Mouse (Mus musculus) stomach, embryonic 14.5 days (tissue): Measurements from ENCODE around the gene Vps45. TPM values are rescaled to one million over a fixed set of nuclear protein-coding genes. Genes with fewer than 3 reads are reported as not detected.
A peak's percentile ranks its signal among the peaks of the same experiment; 100 is the strongest.

Experiments
- ATAC-seq: fragments of 200-750 bp; cut with Nextera tagmentation; 2 replicates; pipeline ENCODE4 v1.8.0; 2017; ENCODE audit warnings: low read depth, moderate TSS enrichment; ENCODE audit not compliant: insufficient number of reproducible peaks, insufficient read depth, low FRiP score
- H3K27ac ChIP-seq: fragments of 300-500 bp; sonication (generic); 2 replicates; pipeline ENCODE4 v1.5.1; 2014; ENCODE audit warnings: mild to moderate bottlenecking, low read length, moderate library complexity, mixed read lengths
- H3K27me3 ChIP-seq: fragments of 300-500 bp; sonication (generic); 2 replicates; pipeline ENCODE4 v1.6.1; 2014; ENCODE audit warnings: low read length, control low read depth, mixed read lengths; ENCODE audit not compliant: control insufficient read depth, insufficient read depth
- H3K36me3 ChIP-seq: fragments of 300-500 bp; sonication (generic); 2 replicates; pipeline ENCODE4 v1.6.1; 2014; ENCODE audit warnings: mild to moderate bottlenecking, control low read depth, low read length, moderate library complexity, mixed read lengths; ENCODE audit not compliant: control insufficient read depth, insufficient read depth
- H3K4me1 ChIP-seq: fragments of 300-500 bp; sonication (generic); 2 replicates; pipeline ENCODE4 v1.6.1; 2014; ENCODE audit warnings: low read length, control low read depth, mixed read lengths; ENCODE audit not compliant: control insufficient read depth, insufficient read depth
- H3K4me2 ChIP-seq: fragments of 300-500 bp; sonication (generic); replicated peaks from 2 replicates; pipeline ENCODE4 v1.6.1; 2014; ENCODE audit warnings: low read depth, low read length, control low read depth
- H3K4me3 ChIP-seq: fragments of 300-500 bp; sonication (generic); 2 replicates; pipeline ENCODE4 v1.5.1; 2014; ENCODE audit warnings: low read depth, low read length, control low read depth
- H3K9ac ChIP-seq: fragments of 300-500 bp; sonication (generic); replicated peaks from 2 replicates; pipeline ENCODE4 v1.6.1; 2014; ENCODE audit warnings: low read depth, mild to moderate bottlenecking, control low read depth, low read length, moderate library complexity, mixed read lengths
- H3K9me3 ChIP-seq: fragments of 300-500 bp; sonication (generic); 2 replicates; pipeline ENCODE4 v1.6.1; 2016; ENCODE audit warnings: low read depth, low read length, control low read depth; ENCODE audit not compliant: control insufficient read depth
- WGBS: fragments of 180-500 bp; shearing (Covaris S2); extraction: QIAGEN DNeasy Blood & Tissue Kit; methylation state at CpG from one replicate; pipeline ENCODE4 v1.1.7; 2014; 5-methylcytosine and 5-hydroxymethylcytosine counted together
- polyA plus RNA-seq: library from polyadenylated mRNA; unstranded; fragments of >200 nt; fragmentation: Nextera tagmentation; extraction: Ambion mirVana; gene quantifications from 2 replicates; pipeline ENCODE4 v1.2.1, GENCODE M21; 2014

Gene Vps45
- polyA plus RNA-seq, 1 experiment from 2014 or later: 22.5 TPM

DNA sequence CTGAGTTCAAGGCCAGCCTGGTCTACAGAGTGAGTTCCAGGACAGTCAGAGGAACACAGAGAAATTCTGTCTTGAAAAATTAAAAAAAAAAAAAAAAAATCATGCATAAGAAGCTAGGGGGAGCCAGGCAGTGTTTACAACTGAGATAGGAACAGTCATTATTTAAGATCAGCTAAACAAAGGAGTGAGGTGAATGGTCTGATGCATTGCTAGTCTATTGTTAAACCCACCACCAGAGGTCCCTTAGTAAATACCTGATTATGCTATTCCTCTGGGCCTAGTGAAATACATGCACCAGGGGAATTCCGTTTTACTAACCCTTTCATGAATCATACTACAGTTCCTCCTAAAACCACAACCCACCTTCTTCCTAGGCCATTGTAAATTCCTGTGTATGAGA, 11.3 kb upstream of the Vps45 start:
- no peak overlapping the region for H3K4me3 ChIP-seq
- H3K27me3 ChIP-seq: no peaks in the 10 kb centered on the region
- H3K27ac ChIP-seq: no peak overlapping the region
- no peak overlapping the region for H3K4me2 ChIP-seq
- H3K36me3 ChIP-seq: no peaks in the 10 kb centered on the region
- H3K4me1 ChIP-seq: no peaks in the 10 kb centered on the region
- no peaks in the 10 kb centered on the region for H3K9me3 ChIP-seq
- H3K9ac ChIP-seq: no peak overlapping the region
- ATAC-seq: no peak
- WGBS: 46% methylated on average over 1 of the region's 1 CpGs

DNA sequence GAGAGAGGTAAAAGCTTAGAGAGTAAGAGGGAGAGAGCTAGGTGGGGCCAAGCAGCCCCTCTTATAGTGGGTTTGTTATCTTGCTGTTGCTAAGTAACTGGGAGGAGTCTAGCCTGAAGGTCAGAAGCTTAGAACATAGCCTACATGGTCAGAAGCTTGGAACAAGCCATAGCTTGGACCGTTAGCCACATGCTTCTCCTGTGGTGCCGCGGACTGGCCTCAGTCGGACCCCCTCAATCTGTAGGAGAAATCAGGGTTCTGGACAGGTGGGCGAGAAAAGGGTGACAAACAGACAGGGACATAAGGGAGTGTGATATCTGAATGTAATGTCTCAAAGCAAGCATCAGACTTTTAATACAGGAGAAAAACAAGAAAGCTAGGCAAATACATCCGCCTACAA, 10.8 kb upstream of the Vps45 start:
- 92% methylated on average over 6 of the region's 6 CpGs for WGBS
- H3K4me2 ChIP-seq: no peak overlapping the region
- no peak overlapping the region for H3K4me3 ChIP-seq
- no peak overlapping the region for H3K27ac ChIP-seq
- no peak overlapping the region for H3K9ac ChIP-seq
- H3K36me3 ChIP-seq: no peaks in the 10 kb centered on the region
- H3K27me3 ChIP-seq: no peaks in the 10 kb centered on the region
- no peaks in the 10 kb centered on the region for H3K9me3 ChIP-seq
- no peak for ATAC-seq
- H3K4me1 ChIP-seq: no peaks in the 10 kb centered on the region

DNA sequence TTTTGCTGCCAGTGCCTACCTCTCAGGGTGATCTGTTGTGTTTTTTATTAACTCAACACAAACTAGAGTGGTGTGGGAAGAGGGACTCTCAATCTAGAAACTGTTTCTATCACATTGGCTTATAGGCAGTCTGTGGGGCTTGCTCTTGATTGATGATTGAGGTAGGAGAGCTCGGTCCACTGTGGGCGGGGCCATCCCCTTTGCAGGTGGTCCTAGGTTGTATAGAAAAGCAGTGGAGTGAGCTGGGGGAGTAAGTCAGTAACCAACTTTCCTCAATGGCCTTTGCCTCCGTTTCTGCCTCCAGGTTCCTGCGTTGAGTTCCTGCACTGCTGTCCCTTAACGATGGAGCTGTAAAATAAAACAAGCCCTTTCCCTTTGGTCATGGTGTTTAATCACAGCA, 8.5 kb upstream of the Vps45 start:
- Histone ChIP-seq H3K27me3 (no peaks in the 10 kb centered on the region), H3K4me3 (no peak overlapping the region), H3K4me2 (no peak overlapping the region), H3K4me1 (no peaks in the 10 kb centered on the region), H3K36me3 (no peaks in the 10 kb centered on the region), H3K27ac (no peak overlapping the region), H3K9me3 (no peaks in the 10 kb centered on the region), H3K9ac (no peak overlapping the region)
- 86% methylated on average over 5 of the region's 5 CpGs for WGBS
- no peak for ATAC-seq

DNA sequence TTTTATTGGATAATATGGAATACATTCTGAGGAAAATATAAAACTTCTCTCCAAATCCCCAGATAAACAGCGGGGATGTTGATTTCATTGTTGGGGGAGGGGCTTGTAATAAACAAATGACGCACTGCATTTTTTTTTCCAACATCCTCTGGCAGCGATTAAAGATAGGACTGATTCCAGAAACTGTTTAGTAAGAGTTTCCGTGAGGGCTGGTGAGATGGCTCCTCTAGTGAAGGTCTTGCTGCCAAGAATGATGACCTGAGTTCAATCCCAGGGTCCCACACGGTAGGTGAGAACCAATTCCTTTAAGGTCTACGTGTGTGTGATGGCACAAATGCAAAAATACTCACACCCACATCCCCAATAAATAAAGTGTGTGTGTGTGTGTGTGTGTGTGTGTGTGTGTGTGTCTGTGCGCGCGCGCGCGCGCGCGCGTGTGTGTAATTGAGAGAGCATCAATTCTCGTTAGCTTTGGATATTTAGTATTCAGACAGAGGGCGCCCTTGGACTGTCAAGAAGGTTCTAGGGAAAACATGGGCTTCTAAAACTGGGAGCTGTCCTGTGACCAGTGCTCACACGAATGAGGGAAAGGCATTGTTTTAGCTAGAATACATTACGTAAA, 7.6 kb upstream of the Vps45 start:
- H3K36me3 ChIP-seq: no peaks in the 10 kb centered on the region
- WGBS: 36% methylated on average over 20 of the region's 20 CpGs
- H3K9ac ChIP-seq: no peak overlapping the region
- no peaks in the 10 kb centered on the region for H3K9me3 ChIP-seq
- H3K27me3 ChIP-seq: no peaks in the 10 kb centered on the region
- no peaks in the 10 kb centered on the region for H3K4me1 ChIP-seq
- H3K4me3 ChIP-seq: peak overlapping the region; percentile 5; the same call in 1 of the 2 replicates
- no peak overlapping the region for H3K27ac ChIP-seq
- ATAC-seq: no peak
- peak overlapping the region; percentile 21; the same call in 1 of the 2 replicates for H3K4me2 ChIP-seq

DNA sequence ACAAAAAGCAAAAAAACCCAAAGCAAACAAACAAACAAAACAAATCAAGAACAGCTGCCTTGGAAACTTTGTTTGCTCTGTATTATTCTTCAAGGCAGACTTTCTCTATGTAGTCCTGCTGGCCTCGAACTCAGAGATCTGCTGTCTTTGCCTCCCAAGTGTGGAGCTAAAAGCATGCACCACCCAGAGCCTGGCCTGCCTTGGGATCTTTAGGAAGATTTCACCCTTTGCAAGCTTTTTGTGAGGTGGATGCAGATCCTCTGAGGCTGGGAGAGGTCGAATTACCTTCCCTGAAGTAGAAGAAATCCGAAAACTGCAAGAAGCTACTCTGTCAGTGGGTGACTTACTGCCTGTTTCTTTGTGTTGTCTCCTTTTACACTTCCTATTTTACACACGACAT, 6.9 kb upstream of the Vps45 start:
- no peak overlapping the region for H3K4me3 ChIP-seq
- no peaks in the 10 kb centered on the region for H3K27me3 ChIP-seq
- ATAC-seq: no peak
- no peak overlapping the region for H3K9ac ChIP-seq
- no peak overlapping the region for H3K27ac ChIP-seq
- H3K36me3 ChIP-seq: no peaks in the 10 kb centered on the region
- H3K4me2 ChIP-seq: no peak overlapping the region
- H3K4me1 ChIP-seq: no peaks in the 10 kb centered on the region
- no peaks in the 10 kb centered on the region for H3K9me3 ChIP-seq
- 34% methylated on average over 4 of the region's 4 CpGs for WGBS

DNA sequence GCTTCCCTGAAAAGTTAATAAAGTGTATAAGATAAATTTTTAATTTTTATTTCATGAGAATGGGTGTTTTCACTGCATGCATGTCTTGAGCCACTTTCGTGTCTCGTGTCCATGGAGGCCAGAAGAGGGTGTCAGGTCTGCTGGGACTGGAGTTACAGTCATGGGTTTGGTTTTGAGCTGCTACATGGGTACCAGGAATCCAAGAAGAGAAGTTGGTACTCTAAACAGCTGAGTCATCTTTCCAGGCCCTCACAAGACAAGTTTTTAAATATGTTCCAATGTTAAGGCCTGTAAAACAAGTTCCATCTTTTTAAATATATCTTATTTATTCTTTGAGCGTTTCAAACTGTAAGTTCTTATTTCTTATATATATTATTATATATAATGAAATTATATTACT, 6.0 kb upstream of the Vps45 start:
- no peak overlapping the region for H3K27ac ChIP-seq
- no peak overlapping the region for H3K4me2 ChIP-seq
- no peaks in the 10 kb centered on the region for H3K27me3 ChIP-seq
- H3K4me3 ChIP-seq: no peak overlapping the region
- no peak for ATAC-seq
- no peaks in the 10 kb centered on the region for H3K9me3 ChIP-seq
- H3K4me1 ChIP-seq: no peaks in the 10 kb centered on the region
- H3K36me3 ChIP-seq: no peaks in the 10 kb centered on the region
- H3K9ac ChIP-seq: no peak overlapping the region
- 80% methylated on average over 3 of the region's 3 CpGs for WGBS

DNA sequence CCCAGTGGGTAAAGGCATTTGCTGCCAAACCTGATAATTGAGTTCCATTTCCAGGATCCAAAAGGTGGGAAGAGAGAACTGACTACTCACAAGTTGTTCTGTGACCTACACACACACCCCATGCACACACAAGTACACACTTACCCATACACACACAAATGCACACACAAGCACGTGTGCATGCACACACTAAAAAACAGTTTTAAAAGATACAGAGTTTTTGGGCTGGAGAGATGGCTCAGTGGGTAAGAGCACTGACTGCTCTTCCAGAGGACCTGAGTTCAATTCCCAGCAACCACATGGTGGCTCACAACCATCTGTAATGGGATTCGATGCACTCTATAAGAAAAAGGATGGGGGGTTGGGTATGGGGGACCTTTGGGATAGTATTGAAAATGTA, 5.0 kb upstream of the Vps45 start:
- Histone ChIP-seq H3K9me3 (no peaks in the 10 kb centered on the region), H3K27ac (no peak overlapping the region), H3K36me3 (no peaks in the 10 kb centered on the region), H3K9ac (no peak overlapping the region), H3K27me3 (no peaks in the 10 kb centered on the region), H3K4me1 (no peaks in the 10 kb centered on the region; the same call in 1 of the 2 replicates), H3K4me3 (no peak overlapping the region), H3K4me2 (no peak overlapping the region)
- no peak for ATAC-seq
- WGBS: 75% methylated on average over 2 of the region's 2 CpGs

DNA sequence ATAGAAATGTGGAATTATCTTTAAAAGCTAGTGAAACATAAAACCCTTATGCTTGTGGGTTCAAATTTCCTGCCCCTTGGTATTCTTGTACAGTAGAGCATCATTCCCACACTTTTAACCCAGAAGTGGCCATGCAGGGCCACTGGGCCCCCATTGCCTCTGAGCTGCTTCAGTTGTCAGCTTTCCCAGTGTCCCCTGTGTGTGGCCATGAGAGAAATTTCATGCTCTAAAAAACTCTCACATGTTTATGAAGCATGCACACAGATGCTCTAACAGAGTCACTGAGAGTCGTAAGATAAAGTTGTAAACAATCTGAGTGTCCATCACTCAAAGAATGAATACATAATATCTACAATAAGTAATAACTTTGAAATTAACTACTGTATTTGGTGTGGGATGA, 1.9 kb upstream of the Vps45 start:
- WGBS: 71% methylated on average over 1 of the region's 1 CpGs
- Histone ChIP-seq H3K27ac (no peak overlapping the region), H3K4me1 (no peaks in the 10 kb centered on the region; the same call in 1 of the 2 replicates), H3K4me2 (no peak overlapping the region), H3K4me3 (no peak overlapping the region), H3K27me3 (no peaks in the 10 kb centered on the region), H3K9me3 (no peaks in the 10 kb centered on the region), H3K9ac (no peak overlapping the region), H3K36me3 (no peaks in the 10 kb centered on the region)
- ATAC-seq: no peak

DNA sequence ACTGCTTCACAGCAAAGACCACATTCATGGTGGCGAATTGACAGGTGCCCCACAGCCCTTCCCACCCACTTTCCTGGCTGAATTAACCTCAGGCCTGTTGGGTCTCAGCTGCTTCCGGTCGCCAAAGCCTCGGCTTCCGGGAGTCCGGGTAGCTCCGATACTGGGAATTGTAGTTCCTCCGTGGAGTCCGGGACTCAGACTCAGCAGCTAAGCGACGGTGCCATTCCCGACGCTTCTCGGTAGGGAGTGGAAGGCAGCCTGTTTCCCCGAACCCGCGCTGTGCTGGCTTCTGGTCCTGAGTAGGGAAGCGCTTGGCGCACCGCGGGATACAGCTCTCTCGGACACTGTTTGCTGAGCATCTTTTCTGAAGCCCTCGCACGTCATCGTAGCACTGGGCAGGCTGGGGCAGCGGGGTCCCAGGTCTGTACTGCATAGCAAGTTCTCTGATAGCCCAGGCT, 490 bp downstream of the Vps45 start:
- under 1% methylated on average over 26 of the region's 26 CpGs for WGBS
- Histone ChIP-seq H3K9me3 (no peaks in the 10 kb centered on the region), H3K27ac (peak overlapping the region; percentile 87), H3K4me1 (no peaks in the 10 kb centered on the region; the same call in 1 of the 2 replicates), H3K4me2 (peak overlapping the region; percentile 74), H3K9ac (peak overlapping the region; percentile 61), H3K4me3 (peak overlapping the region; percentile 67), H3K27me3 (no peaks in the 10 kb centered on the region), H3K36me3 (no peaks in the 10 kb centered on the region)
- peak; percentile 95 for ATAC-seq
